Mouse (Mus musculus): ENCODE results near the gene BC080695. TPM values are rescaled to one million over a fixed set of nuclear protein-coding genes. Genes with fewer than 3 reads are reported as not detected.
"Not testable (repeated sequence)": the region's sequence is repeated elsewhere in the genome, so short reads cannot be mapped to it uniquely, and the experiment has no call there.

BC080695 gene
- not detected in 2 replicates for polyA plus RNA-seq (2015; fragmentation: Nextera tagmentation; extraction: Ambion mirVana)

GRCm38 (mm10) chr4:143551400-143551799 is at the start of gene BC080695, which contains the start of gene Gm13057:
BC080695 (plus strand) TSS chr4:143551700.
Gm13057 (plus strand) TSS chr4:143551709.
- H3K9me3 ChIP-seq (replicated peaks); H3K4me3 ChIP-seq; H3K4me2 ChIP-seq; H3K27me3 ChIP-seq; H3K27ac ChIP-seq; ATAC-seq (replicated peaks; ENCODE audit: insufficient number of reproducible peaks, insufficient read depth, low FRiP score, low read depth); H3K9ac ChIP-seq; H3K4me1 ChIP-seq (replicated peaks); H3K36me3 ChIP-seq: not testable (repeated sequence)
- no CpG with 5 or more reads among the region's 3 CpGs for WGBS

DNA sequence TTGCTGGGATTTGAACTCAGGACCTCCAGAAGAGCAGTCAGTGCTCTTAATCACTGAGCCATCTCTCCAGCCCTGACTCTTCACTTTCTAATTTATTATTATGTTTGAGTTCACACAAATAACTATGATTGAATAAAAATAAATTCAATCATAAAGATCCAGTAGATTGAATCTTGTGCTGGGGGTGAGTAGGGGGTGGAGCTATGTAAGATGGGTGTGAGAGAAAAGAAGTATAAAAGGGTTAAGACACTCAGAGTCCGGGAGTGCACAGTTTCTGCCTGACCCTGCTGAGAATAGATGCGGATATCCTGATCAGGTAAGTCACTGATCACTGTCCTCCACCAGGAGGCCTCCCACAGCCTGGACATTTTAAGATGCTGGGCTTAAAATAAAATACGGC is 40.5 kb upstream of the BC080695 start, which contains the start of gene Gm13043:
Gene Gm13043 (plus strand): TSS at position 301 of the 400 bp plus-strand sequence.
- Histone ChIP-seq H3K36me3 (no peaks in the 10 kb centered on the region), H3K4me1 (replicated peaks) (no peaks in the 10 kb centered on the region), H3K27ac (no peak within 1 kb of the TSS), H3K4me2 (no peak within 1 kb of the TSS), H3K9me3 (replicated peaks) (no peaks in the 10 kb centered on the region), H3K4me3 (no peak within 1 kb of the TSS), H3K9ac (no peak within 1 kb of the TSS), H3K27me3 (no peaks in the 10 kb centered on the region)
- ATAC-seq (replicated peaks; ENCODE audit: insufficient number of reproducible peaks, insufficient read depth, low FRiP score, low read depth): no peak
- WGBS: 73% methylated on average over 3 of the region's 3 CpGs

- H3K27ac ChIP-seq; H3K27me3 ChIP-seq; H3K36me3 ChIP-seq; H3K4me1 ChIP-seq (replicated peaks); ATAC-seq (replicated peaks; ENCODE audit: insufficient number of reproducible peaks, insufficient read depth, low FRiP score, low read depth); H3K9ac ChIP-seq; H3K4me3 ChIP-seq; H3K4me2 ChIP-seq; H3K9me3 ChIP-seq (replicated peaks): not testable (repeated sequence)
- no CpG with 5 or more reads among the region's 3 CpGs for WGBS
These were observed 15.8 kb upstream of the BC080695 start, which contains the start of gene Gm13040 for GRCm38 (mm10) chr4:143535654-143536053. Gm13040 (plus strand) TSS chr4:143535954.

DNA sequence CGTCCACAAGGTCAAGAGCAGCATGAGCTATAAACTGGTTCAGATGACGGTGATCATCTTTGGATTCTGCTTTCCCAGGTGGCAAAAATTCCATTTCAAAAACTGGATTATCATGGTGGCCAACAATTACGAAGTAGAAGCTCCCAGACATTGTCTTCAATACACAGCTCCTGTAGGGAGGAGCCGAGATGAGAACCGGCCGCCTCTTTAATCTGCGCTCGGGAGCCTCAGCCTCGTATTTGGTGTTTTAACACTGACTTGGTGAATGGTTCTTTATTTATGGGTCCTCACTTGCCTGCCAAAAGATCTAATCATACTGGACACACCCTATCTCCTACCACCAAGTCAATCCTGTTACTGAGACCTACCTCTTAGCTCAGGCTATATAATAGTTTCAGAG is 60.4 kb downstream of the BC080695 start:
- H3K4me3 ChIP-seq; H3K27ac ChIP-seq; H3K9me3 ChIP-seq (replicated peaks); H3K4me1 ChIP-seq (replicated peaks); H3K4me2 ChIP-seq; H3K36me3 ChIP-seq; ATAC-seq (replicated peaks; ENCODE audit: insufficient number of reproducible peaks, insufficient read depth, low FRiP score, low read depth); H3K9ac ChIP-seq; H3K27me3 ChIP-seq: not testable (repeated sequence)
- 82% methylated on average over 9 of the region's 9 CpGs for WGBS

- not testable (repeated sequence) for H3K27ac ChIP-seq; H3K36me3 ChIP-seq; H3K9me3 ChIP-seq (replicated peaks); H3K27me3 ChIP-seq; H3K4me2 ChIP-seq; H3K9ac ChIP-seq; ATAC-seq (replicated peaks; ENCODE audit: insufficient number of reproducible peaks, insufficient read depth, low FRiP score, low read depth); H3K4me1 ChIP-seq (replicated peaks); H3K4me3 ChIP-seq
These were observed 63.2 kb downstream of the BC080695 start, which contains the start of gene Gm13083 for GRCm38 (mm10) chr4:143614703-143615102. Gm13083 (plus strand) TSS chr4:143615003.

DNA sequence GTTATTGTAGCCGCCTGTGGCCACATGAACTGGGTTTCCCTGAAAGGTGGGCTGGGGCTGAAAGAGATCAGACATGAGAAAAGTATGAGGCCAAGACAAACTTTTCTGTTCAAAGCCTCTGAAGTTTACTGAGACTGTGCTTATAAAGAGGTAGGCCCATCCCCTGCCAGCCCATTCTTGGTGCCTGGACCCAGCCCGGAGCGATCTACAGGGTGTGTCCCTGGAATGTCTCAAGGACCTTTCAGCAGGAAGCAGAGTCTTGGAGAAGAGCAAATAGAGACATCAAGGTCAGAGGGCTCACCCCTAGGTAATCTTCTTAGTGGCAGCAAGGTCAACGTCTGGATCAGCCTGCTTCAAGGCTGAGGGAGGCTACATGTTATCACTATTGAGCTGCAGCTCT is 66.6 kb downstream of the BC080695 start:
- WGBS: 68% methylated on average over 4 of the region's 4 CpGs
- H3K4me3 ChIP-seq; H3K4me2 ChIP-seq; H3K27ac ChIP-seq; H3K4me1 ChIP-seq (replicated peaks); H3K36me3 ChIP-seq; H3K27me3 ChIP-seq; ATAC-seq (replicated peaks; ENCODE audit: insufficient number of reproducible peaks, insufficient read depth, low FRiP score, low read depth); H3K9ac ChIP-seq; H3K9me3 ChIP-seq (replicated peaks): not testable (repeated sequence)

Other genes starting within 250 kb of the BC080695 start
- 0.11 and 0.25 TPM in 2 replicates for gene Lrrc38, start 201.9 kb upstream of the BC080695 start, polyA plus RNA-seq (2015; fragmentation: Nextera tagmentation; extraction: Ambion mirVana)
- not detected in 2 replicates for gene Pramel1, start 157.3 kb upstream of the BC080695 start, polyA plus RNA-seq (2015; fragmentation: Nextera tagmentation; extraction: Ambion mirVana)
- gene Pramef8, start 139.3 kb upstream of the BC080695 start, polyA plus RNA-seq (2015; fragmentation: Nextera tagmentation; extraction: Ambion mirVana): 11.0 and 13.1 TPM in 2 replicates
- not detected in 2 replicates for gene Oog4, start 101.4 kb upstream of the BC080695 start, polyA plus RNA-seq (2015; fragmentation: Nextera tagmentation; extraction: Ambion mirVana)
- gene Gm13043, start 40.4 kb upstream of the BC080695 start, polyA plus RNA-seq (2015; fragmentation: Nextera tagmentation; extraction: Ambion mirVana): not detected in 2 replicates
- gene Gm13040, start 15.7 kb upstream of the BC080695 start, polyA plus RNA-seq (2015; fragmentation: Nextera tagmentation; extraction: Ambion mirVana): not detected in 2 replicates
- not detected in 2 replicates for gene Gm13057, start within 50 bp of the BC080695 start, polyA plus RNA-seq (2015; fragmentation: Nextera tagmentation; extraction: Ambion mirVana)
- not detected in 2 replicates for gene Gm13083, start 63.3 kb downstream of the BC080695 start, polyA plus RNA-seq (2015; fragmentation: Nextera tagmentation; extraction: Ambion mirVana)
- not detected in 2 replicates for gene Gm13088, start 105.5 kb downstream of the BC080695 start, polyA plus RNA-seq (2015; fragmentation: Nextera tagmentation; extraction: Ambion mirVana)
- gene Gm13089, start 151.0 kb downstream of the BC080695 start, polyA plus RNA-seq (2015; fragmentation: Nextera tagmentation; extraction: Ambion mirVana): not detected in 2 replicates
- not detected in 2 replicates for gene Gm13078, start 167.8 kb downstream of the BC080695 start, polyA plus RNA-seq (2015; fragmentation: Nextera tagmentation; extraction: Ambion mirVana)
- not detected in 2 replicates for gene Gm13023, start 237.7 kb downstream of the BC080695 start, polyA plus RNA-seq (2015; fragmentation: Nextera tagmentation; extraction: Ambion mirVana)

All from heart, embryonic 15.5 days (tissue).